Mouse (Mus musculus) MEL (cell line): ENCODE measurements at regions not wholly inside any gene's neighbourhood (a gene's known extent, or its start where the extent isn't known, plus 50 kb on each side); places are given as distances from the start of the nearest gene placed in this dataset.

Experiments used
- DNase-seq: peaks from one replicate; pipeline ENCODE4 v3.0.0; 2011; ENCODE audit warnings: low read depth, low spot score
- H3K27ac ChIP-seq: 2 replicates; pipeline ENCODE4 v1.5.1; 2012; ENCODE audit warnings: low read depth, mild to moderate bottlenecking, control low read depth, low read length, moderate library complexity; ENCODE audit not compliant: control insufficient read depth
- H3K27me3 ChIP-seq, 2 experiments: fragments of 150-350 bp in 1 of 2; sonication (generic) in 1 of 2; 2 replicates each; pipeline ENCODE4 v1.6.1; 2012; ENCODE audit warnings: low read length in 2 of 2, mild to moderate bottlenecking in 2 of 2, improper control_type of control experiment in 1 of 2, moderate library complexity in 1 of 2; ENCODE audit not compliant: insufficient read depth in 2 of 2, control insufficient read depth in 1 of 2
- H3K36me3 ChIP-seq, 2 experiments: 2 replicates each; pipeline ENCODE4 v1.6.1; 2012 to 2014; ENCODE audit warnings: low read length in 2 of 2, improper control_type of control experiment in 1 of 2, inconsistent platforms in 1 of 2, mild to moderate bottlenecking in 1 of 2; ENCODE audit not compliant: insufficient read depth in 2 of 2, control insufficient read depth in 1 of 2
- H3K4me1 ChIP-seq, 2 experiments: fragments of 150-350 bp in 1 of 2; sonication (generic) in 1 of 2; 2 replicates each; pipeline ENCODE4 v1.6.1; 2012; ENCODE audit warnings: low read length in 2 of 2, improper control_type of control experiment in 1 of 2, mild to moderate bottlenecking in 1 of 2; ENCODE audit not compliant: insufficient read depth in 2 of 2, control insufficient read depth in 1 of 2
- H3K4me3 ChIP-seq, 2 experiments: fragments of 150-350 bp in 1 of 2; sonication (generic) in 1 of 2; 2 replicates each; pipeline ENCODE4 v1.5.1; 2012; ENCODE audit warnings: low read depth in 2 of 2, low read length in 2 of 2, mild to moderate bottlenecking in 2 of 2, moderate library complexity in 2 of 2, control low read depth in 1 of 2, improper control_type of control experiment in 1 of 2; ENCODE audit not compliant: control insufficient read depth in 1 of 2, insufficient read depth in 1 of 2
- H3K79me2 ChIP-seq: 2 replicates; pipeline ENCODE4 v1.6.1; 2012; ENCODE audit warnings: mild to moderate bottlenecking, low read length, moderate library complexity; ENCODE audit not compliant: control insufficient read depth, poor library complexity, insufficient read depth
- H3K9ac ChIP-seq: 2 replicates; pipeline ENCODE4 v1.6.1; 2012; ENCODE audit warnings: low read depth, mild to moderate bottlenecking, control low read depth, low read length, moderate library complexity; ENCODE audit not compliant: control insufficient read depth, poor library complexity, severe bottlenecking
- H3K9me3 ChIP-seq: fragments of 150-350 bp; sonication (generic); replicated peaks from 2 replicates; pipeline ENCODE4 v1.6.1; 2012; ENCODE audit warnings: mild to moderate bottlenecking, low read length, improper control_type of control experiment, moderate library complexity; ENCODE audit not compliant: insufficient read depth
- CHD2 ChIP-seq: IDR thresholded peaks from 2 replicates; pipeline ENCODE4 v1.6.1; 2011; ENCODE audit warnings: low read length, improper control_type of control experiment
- CTCF ChIP-seq, 3 experiments: IDR thresholded peaks in 2 of 3; conservative IDR thresholded peaks in 1 of 3; 2 replicates each; pipeline ENCODE4 v1.5.1; 2011 to 2012; ENCODE audit warnings: low read length in 3 of 3, low read depth in 2 of 3, mild to moderate bottlenecking in 2 of 3, improper control_type of control experiment in 1 of 3, inconsistent platforms in 1 of 3, mixed read lengths in 1 of 3, moderate library complexity in 1 of 3; ENCODE audit not compliant: control insufficient read depth in 1 of 3, insufficient read depth in 1 of 3, poor library complexity in 1 of 3, severe bottlenecking in 1 of 3
- E2F4 ChIP-seq: IDR thresholded peaks from 2 replicates; pipeline ENCODE4 v1.6.1; 2011; ENCODE audit warnings: low read depth, low read length, improper control_type of control experiment, borderline replicate concordance
- ELF1 ChIP-seq: IDR thresholded peaks from 2 replicates; pipeline ENCODE4 v1.6.1; 2014; ENCODE audit warnings: low read depth, mild to moderate bottlenecking, inconsistent platforms, low read length, improper control_type of control experiment, moderate library complexity
- EP300 ChIP-seq, 2 experiments: IDR thresholded peaks; 2 replicates each; pipeline ENCODE4 v1.6.1; 2011; ENCODE audit warnings: improper control_type of control experiment in 2 of 2, low read length in 2 of 2, low read depth in 1 of 2, mild to moderate bottlenecking in 1 of 2
- ETS1 ChIP-seq: IDR thresholded peaks from 2 replicates; pipeline ENCODE4 v1.6.1; 2012; ENCODE audit warnings: low read depth, mild to moderate bottlenecking, inconsistent platforms, low read length, improper control_type of control experiment, moderate library complexity
- GABPA ChIP-seq: IDR thresholded peaks from 2 replicates; pipeline ENCODE4 v1.6.1; 2012; ENCODE audit warnings: low read depth, mild to moderate bottlenecking, inconsistent platforms, low read length, improper control_type of control experiment, moderate library complexity
- JUND ChIP-seq: IDR thresholded peaks from 2 replicates; pipeline ENCODE4 v1.6.1; 2011; ENCODE audit warnings: low read depth, mild to moderate bottlenecking, improper control_type of control experiment, low read length
- KAT2A ChIP-seq: conservative IDR thresholded peaks from 2 replicates; pipeline ENCODE4 v1.6.1; 2012; ENCODE audit warnings: low read depth, low read length, improper control_type of control experiment, inconsistent platforms
- MAFK ChIP-seq: IDR thresholded peaks from 2 replicates; pipeline ENCODE4 v1.6.1; 2011; ENCODE audit warnings: low read depth, mild to moderate bottlenecking, low read length, improper control_type of control experiment, borderline replicate concordance
- MAX ChIP-seq: IDR thresholded peaks from 2 replicates; pipeline ENCODE4 v1.6.1; 2011; ENCODE audit warnings: low read length, improper control_type of control experiment
- MAZ ChIP-seq: IDR thresholded peaks from 2 replicates; pipeline ENCODE4 v1.6.1; 2012; ENCODE audit warnings: low read depth, mild to moderate bottlenecking, inconsistent platforms, low read length, improper control_type of control experiment
- MYB ChIP-seq: IDR thresholded peaks from 2 replicates; pipeline ENCODE4 v1.6.1; 2011; ENCODE audit warnings: mild to moderate bottlenecking, low read depth, low read length, improper control_type of control experiment
- MYC ChIP-seq: IDR thresholded peaks from 2 replicates; pipeline ENCODE4 v1.6.1; 2011; ENCODE audit warnings: low read depth, mild to moderate bottlenecking, low read length, improper control_type of control experiment, moderate library complexity
- NELFE ChIP-seq: IDR thresholded peaks from 2 replicates; pipeline ENCODE4 v1.6.1; 2011; ENCODE audit warnings: low read depth, low read length, improper control_type of control experiment
- NRF1 ChIP-seq: IDR thresholded peaks from 2 replicates; pipeline ENCODE4 v1.6.1; 2014; ENCODE audit warnings: low read depth, mild to moderate bottlenecking, inconsistent platforms, low read length, improper control_type of control experiment, moderate library complexity; ENCODE audit not compliant: poor library complexity, insufficient read depth, severe bottlenecking
- POLR2A ChIP-seq, 2 experiments: IDR thresholded peaks; 2 replicates each; pipeline ENCODE4 v1.6.1; 2011 to 2012; ENCODE audit warnings: low read length in 2 of 2, mild to moderate bottlenecking in 2 of 2, control low read depth in 1 of 2, improper control_type of control experiment in 1 of 2, low read depth in 1 of 2, moderate library complexity in 1 of 2; ENCODE audit not compliant: control insufficient read depth in 1 of 2, insufficient read depth in 1 of 2, poor library complexity in 1 of 2
- POLR2AphosphoS2 ChIP-seq: IDR thresholded peaks from 2 replicates; pipeline ENCODE4 v1.6.1; 2011; ENCODE audit warnings: low read length, improper control_type of control experiment
- POLR2AphosphoS5 ChIP-seq: IDR thresholded peaks from 2 replicates; pipeline ENCODE4 v1.6.1; 2012; ENCODE audit warnings: low read depth, borderline replicate concordance, mild to moderate bottlenecking, inconsistent platforms, low read length, moderate library complexity, mixed read lengths
- RAD21 ChIP-seq: IDR thresholded peaks from 2 replicates; pipeline ENCODE4 v1.6.1; 2011; ENCODE audit warnings: mild to moderate bottlenecking, low read depth, low read length, improper control_type of control experiment
- RCOR1 ChIP-seq: IDR thresholded peaks from 2 replicates; pipeline ENCODE4 v1.6.1; 2012; ENCODE audit warnings: low read depth, mild to moderate bottlenecking, inconsistent platforms, low read length, improper control_type of control experiment
- SIN3A ChIP-seq: IDR thresholded peaks from 2 replicates; pipeline ENCODE4 v1.6.1; 2012; ENCODE audit warnings: low read length, improper control_type of control experiment, inconsistent platforms
- SMC3 ChIP-seq: IDR thresholded peaks from 2 replicates; pipeline ENCODE4 v1.6.1; 2011; ENCODE audit warnings: low read depth, low read length, improper control_type of control experiment
- TAL1 ChIP-seq: IDR thresholded peaks from 2 replicates; pipeline ENCODE4 v1.6.1; 2012; ENCODE audit warnings: mild to moderate bottlenecking, inconsistent platforms, low read length, moderate library complexity, mixed read lengths
- TBP ChIP-seq: IDR thresholded peaks from 2 replicates; pipeline ENCODE4 v1.8.0; 2011; ENCODE audit warnings: low read depth, low read length, improper control_type of control experiment
- TCF12 ChIP-seq: IDR thresholded peaks from 2 replicates; pipeline ENCODE4 v1.6.1; 2014; ENCODE audit warnings: low read depth, mild to moderate bottlenecking, inconsistent platforms, low read length, improper control_type of control experiment, moderate library complexity
- USF2 ChIP-seq, 2 experiments: IDR thresholded peaks; 2 replicates each; pipeline ENCODE4 v1.6.1; 2011 to 2012; ENCODE audit warnings: improper control_type of control experiment in 2 of 2, low read length in 2 of 2, borderline replicate concordance in 1 of 2, inconsistent platforms in 1 of 2, low read depth in 1 of 2, mild to moderate bottlenecking in 1 of 2; ENCODE audit not compliant: insufficient read depth in 1 of 2
- ZC3H11A ChIP-seq: IDR thresholded peaks from 2 replicates; pipeline ENCODE4 v1.6.1; 2012; ENCODE audit warnings: low read depth, mild to moderate bottlenecking, inconsistent platforms, low read length, improper control_type of control experiment
- ZKSCAN1 ChIP-seq: IDR thresholded peaks from 2 replicates; pipeline ENCODE4 v1.6.1; 2012; ENCODE audit warnings: low read depth, mild to moderate bottlenecking, inconsistent platforms, low read length, improper control_type of control experiment, moderate library complexity
- ZNF384 ChIP-seq: IDR thresholded peaks from 2 replicates; pipeline ENCODE4 v1.6.1; 2012; ENCODE audit warnings: low read depth, mild to moderate bottlenecking, inconsistent platforms, low read length, improper control_type of control experiment

- Histone ChIP-seq H3K9me3 (no peaks in the 10 kb centered on the region), H3K36me3 (no peaks in the 10 kb centered on the region), H3K27me3 (no peaks in the 10 kb centered on the region), H3K27ac (no peak overlapping the region), H3K9ac (no peak overlapping the region), H3K79me2 (no peaks in the 10 kb centered on the region), H3K4me1 (no peaks in the 10 kb centered on the region), H3K4me3 (no peak overlapping the region)
- TF ChIP-seq CHD2 (no peak), JUND (no peak), ZC3H11A (no peak), USF2 (IDR thresholded peaks at IDR 0.05; ENCODE audit: borderline replicate concordance in 1 of 2, insufficient read depth in 1 of 2, low read depth in 1 of 2, low read length in 2 of 2) (no peak), NELFE (no peak), CTCF (IDR thresholded peaks at IDR 0.05 in 2 of 3, conservative IDR thresholded peaks at IDR 0.05 in 1 of 3; ENCODE audit: control insufficient read depth in 1 of 3, insufficient read depth in 1 of 3, low read depth in 2 of 3, low read length in 3 of 3, poor library complexity in 1 of 3, severe bottlenecking in 1 of 3) (no peak), EP300 (IDR thresholded peaks at IDR 0.05; ENCODE audit: low read depth in 1 of 2, low read length in 2 of 2) (no peak), TAL1 (no peak), ELF1 (no peak), NRF1 (no peak), GABPA (no peak), ZNF384 (no peak), SMC3 (no peak), SIN3A (no peak), MAFK (no peak), TCF12 (no peak), POLR2AphosphoS2 (no peak)
- DNase-seq, result no peak
Measured at GRCm38 (mm10) chr8:49282401-49282800, 438.6 kb upstream of the Tenm3 start.

GRCm38 (mm10) chr8:49281254-49281653 lies 437.5 kb upstream of the Tenm3 start:
- no peak overlapping the region for H3K27ac ChIP-seq
- no peaks in the 10 kb centered on the region for H3K9me3 ChIP-seq
- H3K4me1 ChIP-seq, result no peaks in the 10 kb centered on the region
- DNase-seq, result no peak
- H3K36me3 ChIP-seq, result no peaks in the 10 kb centered on the region
- no peaks in the 10 kb centered on the region for H3K27me3 ChIP-seq
- TF ChIP-seq RCOR1, result no peak
- no peak for TF ChIP-seq KAT2A
- no peak for TF ChIP-seq E2F4
- TF ChIP-seq MAZ, result no peak
- no peak for TF ChIP-seq TBP
- no peak for TF ChIP-seq MAX
- TF ChIP-seq ZKSCAN1, result no peak
- TF ChIP-seq RAD21, result no peak
- no peak for TF ChIP-seq JUND
- no peak for TF ChIP-seq TCF12
- no peak for TF ChIP-seq CTCF (IDR thresholded peaks at IDR 0.05 in 2 of 3, conservative IDR thresholded peaks at IDR 0.05 in 1 of 3; ENCODE audit: control insufficient read depth in 1 of 3, insufficient read depth in 1 of 3, low read depth in 2 of 3, low read length in 3 of 3, poor library complexity in 1 of 3, severe bottlenecking in 1 of 3)
- TF ChIP-seq SMC3, result no peak
- no peak for TF ChIP-seq MYB
- TF ChIP-seq ETS1, result no peak
- no peak for TF ChIP-seq POLR2AphosphoS5
- TF ChIP-seq POLR2A (IDR thresholded peaks at IDR 0.05; ENCODE audit: control insufficient read depth in 1 of 2, insufficient read depth in 1 of 2, low read depth in 1 of 2, low read length in 2 of 2, poor library complexity in 1 of 2), result no peak
- TF ChIP-seq EP300 (IDR thresholded peaks at IDR 0.05; ENCODE audit: low read depth in 1 of 2, low read length in 2 of 2), result no peak
- no peak for TF ChIP-seq USF2 (IDR thresholded peaks at IDR 0.05; ENCODE audit: borderline replicate concordance in 1 of 2, insufficient read depth in 1 of 2, low read depth in 1 of 2, low read length in 2 of 2)
- TF ChIP-seq MYC, result no peak
- no peaks in the 10 kb centered on the region for H3K79me2 ChIP-seq
- H3K9ac ChIP-seq, result no peak overlapping the region
- no peak overlapping the region for H3K4me3 ChIP-seq
